Mouse (Mus musculus) heart, embryonic 16.5 days (tissue): Measurements from ENCODE around the gene Ccdc158. TPM values are rescaled to one million over a fixed set of nuclear protein-coding genes. Genes with fewer than 3 reads are reported as not detected.

Experiments
- ATAC-seq: fragments of 200-750 bp; cut with Nextera tagmentation; replicated peaks from 2 replicates; pipeline ENCODE4 v1.8.0; 2017; ENCODE audit warnings: moderate number of reproducible peaks; ENCODE audit not compliant: insufficient read depth, low FRiP score; ENCODE audit errors: extremely low read depth
- H3K27ac ChIP-seq: fragments of 300-500 bp; sonication (generic); 2 replicates; pipeline ENCODE4 v1.5.1; 2014; ENCODE audit warnings: mild to moderate bottlenecking, low read length, control low read depth, moderate library complexity
- H3K27me3 ChIP-seq: fragments of 300-500 bp; sonication (generic); 2 replicates; pipeline ENCODE4 v1.6.1; 2014; ENCODE audit warnings: low read length, mixed read lengths; ENCODE audit not compliant: control insufficient read depth, insufficient read depth
- H3K36me3 ChIP-seq: fragments of 300-500 bp; sonication (generic); 2 replicates; pipeline ENCODE4 v1.6.1; 2014; ENCODE audit not compliant: control insufficient read depth, insufficient read depth
- H3K4me1 ChIP-seq: fragments of 300-500 bp; sonication (generic); 2 replicates; pipeline ENCODE4 v1.6.1; 2014; ENCODE audit warnings: low read length, mixed read lengths; ENCODE audit not compliant: control insufficient read depth, insufficient read depth
- H3K4me2 ChIP-seq: fragments of 300-500 bp; sonication (generic); 2 replicates; pipeline ENCODE4 v1.6.1; 2014; ENCODE audit warnings: low read depth, mild to moderate bottlenecking, control low read depth, low read length
- H3K4me3 ChIP-seq: fragments of 300-500 bp; sonication (generic); 2 replicates; pipeline ENCODE4 v1.5.1; 2014; ENCODE audit warnings: mild to moderate bottlenecking, control low read depth, low read length
- H3K9ac ChIP-seq: fragments of 300-500 bp; sonication (generic); 2 replicates; pipeline ENCODE4 v1.6.1; 2014; ENCODE audit warnings: low read length, control low read depth
- H3K9me3 ChIP-seq: fragments of 300-500 bp; sonication (generic); replicated peaks from 2 replicates; pipeline ENCODE4 v1.6.1; 2016; ENCODE audit warnings: low read length; ENCODE audit not compliant: control insufficient read depth
- WGBS: fragments of 180-500 bp; shearing (Covaris S2); extraction: QIAGEN DNeasy Blood & Tissue Kit; methylation state at CpG from one replicate; pipeline ENCODE4 v1.1.7; 2014; 5-methylcytosine and 5-hydroxymethylcytosine counted together
- polyA plus RNA-seq: library from polyadenylated mRNA; unstranded; fragments of >200 nt; fragmentation: Nextera tagmentation; extraction: Ambion mirVana; gene quantifications from 2 replicates; pipeline ENCODE4 v1.2.1, GENCODE M21; 2015

Ccdc158 gene
- polyA plus RNA-seq, 1 experiment from 2014 or later, result 0.81 TPM

DNA sequence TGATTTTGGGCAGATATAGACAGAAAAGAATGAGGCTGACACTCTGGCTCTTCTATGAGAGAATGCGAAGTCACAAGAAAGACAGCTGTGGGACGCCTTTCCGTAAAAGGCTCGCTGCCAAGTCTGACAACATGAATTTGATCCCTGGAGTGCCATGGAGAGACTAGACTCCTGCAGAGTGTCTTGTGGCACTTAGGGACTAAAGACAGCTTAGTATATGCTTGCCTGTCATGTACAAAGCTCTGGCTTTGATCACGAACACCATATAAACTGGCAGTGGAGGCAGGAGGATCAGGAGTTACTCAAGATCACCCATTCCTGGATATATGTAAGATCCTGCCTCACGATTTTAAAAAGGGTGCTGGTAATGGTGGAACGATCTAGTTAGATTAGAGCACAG, 47.2 kb downstream of the Ccdc158 start:
- no peak overlapping the region for H3K4me3 ChIP-seq
- peak; percentile 95 for ATAC-seq
- 24% methylated on average over 7 of the region's 7 CpGs for WGBS

DNA sequence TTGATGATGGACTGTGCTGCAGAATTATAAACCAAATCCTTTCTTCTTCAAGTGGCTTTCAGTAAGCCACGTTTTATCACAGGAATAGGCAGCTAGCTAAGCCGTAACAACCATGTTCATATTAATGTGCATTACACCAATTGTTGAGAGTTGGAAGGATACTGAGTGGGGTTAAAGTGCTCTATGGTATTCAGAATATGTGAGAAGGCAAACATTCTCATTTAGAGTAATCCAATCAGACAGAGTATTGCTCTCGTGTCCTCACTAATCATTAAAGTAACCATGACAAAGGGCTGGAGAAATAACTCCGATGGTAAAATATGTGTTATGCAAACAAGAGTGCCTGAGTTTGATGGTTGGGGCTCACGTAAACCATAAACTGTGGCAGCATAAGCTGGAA, 53.2 kb downstream of the Ccdc158 start:
- WGBS, result 67% methylated on average over 5 of the region's 5 CpGs
- H3K9me3 ChIP-seq, result peaks cover 3% of the 10 kb centered on the region; the same call in 1 of the 2 replicates
- no peak overlapping the region for H3K4me2 ChIP-seq
- no peak overlapping the region for H3K27ac ChIP-seq
- no peaks in the 10 kb centered on the region for H3K4me1 ChIP-seq
- no peak overlapping the region for H3K4me3 ChIP-seq
- ATAC-seq, result no peak
- H3K27me3 ChIP-seq, result no peaks in the 10 kb centered on the region
- H3K36me3 ChIP-seq, result no peaks in the 10 kb centered on the region
- no peak overlapping the region for H3K9ac ChIP-seq

More for the DNA sequence above, 47.2 kb downstream of the Ccdc158 start:
- no peak overlapping the region; the same call in 1 of the 2 replicates for H3K4me2 ChIP-seq
- no peaks in the 10 kb centered on the region for H3K36me3 ChIP-seq
- no peaks in the 10 kb centered on the region for H3K27me3 ChIP-seq
- peaks cover 10% of the 10 kb centered on the region; the same call in 1 of the 2 replicates for H3K4me1 ChIP-seq
- peak overlapping the region; percentile 44 for H3K27ac ChIP-seq
- H3K9ac ChIP-seq, result no peak overlapping the region
- H3K9me3 ChIP-seq, result peaks cover 3% of the 10 kb centered on the region; the same call in 1 of the 2 replicates

DNA sequence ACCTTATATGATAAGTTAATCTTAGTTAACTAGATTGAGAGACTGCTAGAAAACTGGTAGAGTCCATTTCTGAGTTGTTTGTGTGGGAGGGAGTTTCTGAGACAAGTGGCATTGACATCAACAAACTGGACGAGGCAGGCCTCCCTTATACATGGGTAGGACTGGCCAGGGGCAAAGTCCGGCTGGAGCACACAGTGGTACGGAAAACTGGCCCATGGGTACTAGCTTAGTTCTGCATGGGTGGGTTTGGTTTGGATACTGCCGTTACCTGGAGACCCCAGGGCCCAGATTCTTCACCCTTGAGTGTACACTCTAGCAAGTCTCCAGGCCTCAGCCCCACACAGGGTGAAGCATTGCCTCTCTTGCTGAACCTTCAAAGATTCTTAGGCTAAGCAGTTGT, 62.3 kb downstream of the Ccdc158 start:
- Histone ChIP-seq H3K4me2 (no peak overlapping the region), H3K4me1 (no peaks in the 10 kb centered on the region), H3K9ac (no peak overlapping the region), H3K9me3 (peaks cover 3% of the 10 kb centered on the region; the same call in 1 of the 2 replicates), H3K36me3 (no peaks in the 10 kb centered on the region), H3K4me3 (no peak overlapping the region), H3K27me3 (no peaks in the 10 kb centered on the region), H3K27ac (no peak overlapping the region)
- WGBS, result 88% methylated on average over 4 of the region's 4 CpGs
- no peak for ATAC-seq

DNA sequence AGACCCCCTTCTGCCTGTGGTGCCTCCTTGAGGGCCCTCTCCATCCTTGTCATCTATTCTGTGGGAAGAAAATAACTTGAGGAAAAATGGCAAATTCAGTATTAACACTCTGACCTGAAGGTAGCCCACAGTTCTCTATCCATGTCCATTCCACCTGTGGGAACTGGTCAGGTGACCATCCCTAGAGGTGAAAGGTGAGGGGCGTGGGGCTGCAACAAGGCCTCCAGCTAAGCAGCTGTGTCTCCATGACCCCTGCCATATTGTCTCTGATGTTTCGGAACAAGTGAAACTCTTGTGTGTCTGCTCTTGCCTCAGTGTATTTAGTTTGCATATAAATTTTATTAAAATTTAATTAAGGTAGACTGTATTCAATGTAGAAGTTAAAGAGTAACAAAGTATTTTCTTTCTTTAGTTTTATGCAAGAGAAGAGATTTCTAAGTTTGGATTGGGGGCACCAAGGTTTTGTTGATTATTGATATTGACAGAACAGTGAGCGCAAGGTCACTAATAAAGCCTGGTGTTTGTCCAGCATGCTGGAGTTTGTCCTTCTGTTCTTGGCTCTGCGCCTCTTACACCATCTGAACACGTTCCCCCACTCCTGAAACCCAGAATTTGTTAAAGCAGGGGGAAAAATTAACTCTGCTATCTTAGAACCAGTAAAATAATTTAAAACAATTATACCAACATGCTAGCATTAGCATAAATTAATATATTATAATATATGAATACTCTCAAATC, 67.4 kb downstream of the Ccdc158 start:
- H3K36me3 ChIP-seq, result peaks cover 17% of the 10 kb centered on the region
- H3K9ac ChIP-seq, result no peak overlapping the region
- peaks cover 18% of the 10 kb centered on the region for H3K4me1 ChIP-seq
- H3K27ac ChIP-seq, result no peak overlapping the region
- 87% methylated on average over 5 of the region's 5 CpGs for WGBS
- H3K27me3 ChIP-seq, result no peaks in the 10 kb centered on the region
- no peak overlapping the region for H3K4me2 ChIP-seq
- no peak for ATAC-seq
- H3K9me3 ChIP-seq, result no peaks in the 10 kb centered on the region
- H3K4me3 ChIP-seq, result no peak overlapping the region

DNA sequence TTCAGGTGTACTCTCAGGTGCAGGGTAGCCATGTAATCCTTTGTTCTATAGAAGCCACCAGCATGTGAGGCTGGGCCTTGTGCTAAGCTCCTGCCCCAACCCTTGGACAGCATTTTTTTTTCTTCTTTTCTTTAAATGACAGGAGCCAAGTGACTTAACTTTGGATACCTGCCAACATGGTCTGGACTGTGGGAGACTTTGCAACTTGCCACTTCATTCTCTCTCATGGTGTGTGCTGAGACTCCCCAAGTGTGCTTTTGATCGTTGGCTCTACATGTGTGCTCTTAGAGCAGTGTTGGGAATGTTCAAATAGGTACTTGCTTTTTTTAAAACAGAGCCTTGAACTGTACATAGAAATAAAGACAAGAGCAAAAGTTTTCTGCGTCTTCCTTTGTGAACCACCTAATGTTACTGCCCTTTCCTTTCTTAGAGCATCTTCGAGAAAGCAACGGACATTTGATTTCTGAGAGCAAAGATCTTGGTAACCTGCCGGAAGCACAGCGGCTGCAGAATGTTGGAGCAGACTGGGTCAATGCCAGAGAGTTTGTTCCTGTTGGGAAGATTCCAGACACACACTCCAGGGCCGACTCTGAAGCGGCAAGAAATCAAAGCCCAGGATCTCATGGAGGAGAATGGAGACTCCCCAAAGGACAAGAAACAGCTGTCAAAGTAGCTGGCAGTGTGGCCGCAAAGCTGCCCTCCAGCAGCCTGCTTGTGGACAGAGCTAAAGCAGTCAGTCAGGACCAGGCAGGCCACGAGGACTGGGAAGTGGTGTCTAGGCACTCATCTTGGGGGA, 70.4 kb downstream of the Ccdc158 start:
- Histone ChIP-seq H3K4me2 (peak overlapping the region; percentile 70), H3K4me3 (peak overlapping the region; percentile 60), H3K9ac (peak overlapping the region; percentile 73), H3K36me3 (peaks cover 17% of the 10 kb centered on the region), H3K9me3 (no peaks in the 10 kb centered on the region), H3K4me1 (peaks cover 18% of the 10 kb centered on the region), H3K27me3 (no peaks in the 10 kb centered on the region), H3K27ac (peak overlapping the region; percentile 58)
- WGBS, result 40% methylated on average over 10 of the region's 10 CpGs
- no peak for ATAC-seq

DNA sequence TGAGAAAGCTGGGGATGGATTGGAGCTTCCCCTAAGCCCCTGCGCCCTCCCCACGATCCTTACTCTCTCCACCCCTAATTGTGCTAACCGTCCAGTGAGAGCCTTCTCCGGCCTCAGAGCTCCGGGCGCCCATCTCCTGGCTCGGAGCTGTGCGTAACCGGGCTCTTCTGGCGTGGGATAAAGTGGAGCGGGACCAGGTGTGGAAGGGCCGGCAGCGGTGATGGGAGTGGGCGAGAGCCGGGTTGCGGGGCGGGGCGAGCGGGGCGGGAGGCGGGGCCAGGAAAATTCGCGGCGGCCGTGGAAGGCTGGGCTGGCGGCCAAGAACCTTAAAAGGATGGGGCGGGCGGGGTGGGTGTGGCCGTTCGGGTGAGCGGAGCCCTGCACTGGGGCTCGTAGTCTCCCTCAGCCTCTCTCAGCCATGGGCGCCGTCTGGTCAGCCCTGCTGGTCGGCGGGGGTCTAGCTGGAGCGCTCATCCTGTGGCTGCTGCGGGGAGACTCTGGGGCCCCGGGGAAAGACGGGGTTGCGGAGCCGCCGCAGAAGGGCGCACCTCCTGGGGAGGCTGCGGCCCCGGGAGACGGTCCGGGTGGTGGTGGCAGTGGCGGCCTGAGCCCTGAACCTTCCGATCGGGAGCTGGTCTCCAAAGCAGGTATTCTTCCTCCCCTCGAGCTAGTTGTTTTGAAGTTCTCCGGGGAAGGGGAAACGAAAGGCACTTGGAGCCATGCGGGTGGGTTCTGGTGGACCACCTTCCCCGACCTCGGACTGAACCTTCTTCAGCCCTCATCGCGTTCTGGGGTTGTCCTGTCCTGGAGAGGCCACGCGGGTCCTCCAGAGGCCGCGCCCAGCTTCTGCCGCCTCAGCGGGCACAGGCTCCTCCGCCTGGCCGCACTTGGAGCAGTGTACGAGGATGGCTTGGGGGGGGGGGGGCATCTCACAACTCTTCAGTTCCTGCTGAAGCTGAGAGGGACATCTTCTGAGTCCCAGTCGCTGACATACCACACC, 72.1 kb downstream of the Ccdc158 start, which contains the start of gene Stbd1:
Gene Stbd1, plus strand, starts transcription at position 351 of the 1,000 bp plus-strand sequence.
- WGBS, result under 1% methylated on average over 69 of the region's 69 CpGs
- H3K27me3 ChIP-seq, result no peaks in the 10 kb centered on the region
- H3K9me3 ChIP-seq, result no peaks in the 10 kb centered on the region
- peak within 1 kb of the TSS; percentile 60 for H3K4me3 ChIP-seq
- peak within 1 kb of the TSS; percentile 70 for H3K4me2 ChIP-seq
- peak; percentile 92 for ATAC-seq
- H3K36me3 ChIP-seq, result peaks cover 17% of the 10 kb centered on the region
- peak within 1 kb of the TSS; percentile 73 for H3K9ac ChIP-seq
- peaks cover 18% of the 10 kb centered on the region for H3K4me1 ChIP-seq
- H3K27ac ChIP-seq, result peak within 1 kb of the TSS; percentile 58

DNA sequence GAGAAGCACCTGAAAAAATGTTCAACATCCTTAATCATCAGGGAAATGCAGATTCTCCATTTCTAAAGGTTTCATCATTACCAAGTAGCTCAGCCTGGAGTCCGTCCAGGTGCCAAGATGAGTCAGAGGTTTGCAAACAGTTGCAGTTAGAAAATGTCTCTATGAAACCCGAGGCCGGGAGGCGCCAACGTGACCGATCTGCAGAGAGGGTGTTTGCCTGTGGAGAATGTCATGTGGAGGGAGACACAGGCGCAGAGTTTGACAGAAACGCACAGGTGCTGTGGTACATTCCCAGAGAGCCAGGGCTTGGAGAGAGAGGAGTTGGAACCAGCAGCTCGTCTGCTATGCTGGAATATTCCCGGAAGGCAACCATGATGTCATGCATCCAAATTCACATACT, 76.0 kb downstream of the Ccdc158 start:
- Histone ChIP-seq H3K4me2 (no peak overlapping the region), H3K9me3 (no peaks in the 10 kb centered on the region), H3K9ac (no peak overlapping the region), H3K36me3 (no peaks in the 10 kb centered on the region), H3K4me3 (no peak overlapping the region), H3K4me1 (peaks cover 1% of the 10 kb centered on the region), H3K27ac (no peak overlapping the region), H3K27me3 (no peaks in the 10 kb centered on the region)
- no peak for ATAC-seq
- WGBS, result 61% methylated on average over 10 of the region's 10 CpGs

DNA sequence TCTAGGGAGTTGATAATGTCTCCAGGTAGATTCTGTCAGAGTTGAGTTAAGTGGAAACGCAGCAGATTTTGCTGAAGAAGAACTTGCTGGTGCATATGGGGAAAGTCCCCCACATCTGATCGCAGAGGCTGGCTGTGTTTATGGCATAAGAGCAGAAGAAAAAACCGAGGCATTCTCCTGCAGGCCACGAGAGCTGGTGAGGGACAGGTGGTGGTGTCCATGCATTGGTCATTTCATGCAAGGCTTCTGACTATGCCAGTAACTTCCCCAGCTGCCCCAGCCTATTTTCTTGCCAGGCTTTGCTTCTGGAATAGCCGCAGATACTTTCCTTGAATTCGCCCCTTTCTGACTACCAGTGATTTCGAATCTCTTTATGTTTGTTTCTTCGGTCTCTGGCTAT, 78.2 kb downstream of the Ccdc158 start:
- H3K4me3 ChIP-seq, result no peak overlapping the region
- H3K36me3 ChIP-seq, result no peaks in the 10 kb centered on the region
- H3K4me2 ChIP-seq, result no peak overlapping the region
- 86% methylated on average over 8 of the region's 8 CpGs for WGBS
- no peak for ATAC-seq
- H3K4me1 ChIP-seq, result no peaks in the 10 kb centered on the region
- H3K9ac ChIP-seq, result no peak overlapping the region
- H3K9me3 ChIP-seq, result no peaks in the 10 kb centered on the region
- H3K27ac ChIP-seq, result no peak overlapping the region
- no peaks in the 10 kb centered on the region for H3K27me3 ChIP-seq
